ENCODE assay signal across 23 mouse cellular contexts in genomic region chr10:102127340-102127739, GRCm38 (mm10).
"Had no signal": no experiment of that assay in that cellular context is flagged by ENCODE, and none has a peak within 500 bp of the region (broad histone marks: within the 10 kb centered on the region; RNA-seq: fewer than 3 reads in every experiment).

No protein-coding gene starts in this region.

- H3K27me3 ChIP-seq: heart, embryonic 13.5 days; heart, embryonic 15.5 days; hindbrain, embryonic 13.5 days; hindbrain, embryonic 15.5 days; limb, embryonic 12.5 days; liver, embryonic 13.5 days had no signal

- H3K4me1 ChIP-seq: heart, embryonic 13.5 days; heart, embryonic 15.5 days; hindbrain, embryonic 13.5 days; hindbrain, embryonic 15.5 days; limb, embryonic 10.5 days; limb, embryonic 12.5 days; liver, embryonic 13.5 days had no signal

- H3K27ac ChIP-seq: heart, adult 2 months; heart, embryonic 13.5 days; heart, embryonic 15.5 days; hindbrain, embryonic 13.5 days; hindbrain, embryonic 15.5 days; hindbrain, postnatal 0 days; layer of hippocampus, adult 2 months; left cerebral cortex, adult 2 months; limb, embryonic 10.5 days; limb, embryonic 12.5 days; liver, embryonic 13.5 days had no signal

- H3K36me3 ChIP-seq: heart, embryonic 13.5 days; heart, embryonic 15.5 days; hindbrain, embryonic 13.5 days; hindbrain, embryonic 15.5 days; limb, embryonic 10.5 days; limb, embryonic 12.5 days; liver, embryonic 13.5 days had no signal

- H3K4me3 ChIP-seq: heart, adult 2 months; heart, embryonic 13.5 days; heart, embryonic 15.5 days; hindbrain, embryonic 13.5 days; hindbrain, embryonic 15.5 days; layer of hippocampus, adult 2 months; left cerebral cortex, adult 2 months; limb, embryonic 10.5 days; limb, embryonic 12.5 days; liver, embryonic 13.5 days had no signal

- DNase-seq: gastrocnemius, postnatal 14 days; gastrocnemius, postnatal 36 days; heart, adult 11 months; heart, adult 2 months; heart, postnatal 14 days; heart, postnatal 36 days; kidney, adult 11 months; kidney, adult 8-10 months; kidney, postnatal 10 days; kidney, postnatal 25 days; kidney, postnatal 4 days; liver; liver, embryonic 13.5 days had no signal

- ATAC-seq: hindbrain, postnatal 0 days; intestine, embryonic 16.5 days had no signal
